Mouse (Mus musculus): ENCODE results near the gene Vars2.

Gene Vars2

GRCm38 (mm10) chr17:35691811-35692210 is 24.4 kb upstream of the Vars2 start:
- DNase-seq: no peak

- no peak for DNase-seq
These were observed 22.7 kb upstream of the Vars2 start for GRCm38 (mm10) chr17:35689936-35690645.

GRCm38 (mm10) chr17:35688347-35689175 is 21.2 kb upstream of the Vars2 start:
- no peak for DNase-seq

GRCm38 (mm10) chr17:35685061-35685460 is 17.7 kb upstream of the Vars2 start:
- DNase-seq: no peak

- DNase-seq: no peak
These were observed 14.6 kb upstream of the Vars2 start for GRCm38 (mm10) chr17:35681986-35682385.

- no peak for DNase-seq
These were observed 13.2 kb upstream of the Vars2 start for GRCm38 (mm10) chr17:35680591-35680990.

- peak; percentile 77 for DNase-seq
These were observed 6.1 kb upstream of the Vars2 start, which contains the start of gene Gtf2h4 for GRCm38 (mm10) chr17:35673416-35674035. Gene Gtf2h4, minus strand, starts transcription at chr17:35673739.

- DNase-seq: no peak
These were observed 5.1 kb upstream of the Vars2 start for GRCm38 (mm10) chr17:35672527-35672926.

GRCm38 (mm10) chr17:35671846-35672245 is 4.5 kb upstream of the Vars2 start:
- DNase-seq: no peak

- DNase-seq: no peak
These were observed 2.3 kb upstream of the Vars2 start for GRCm38 (mm10) chr17:35669731-35670130.

- peak; percentile 34 for DNase-seq
These were observed 538 bp downstream of the Vars2 start for GRCm38 (mm10) chr17:35666851-35667256.

- DNase-seq: no peak
These were observed 1.4 kb downstream of the Vars2 start for GRCm38 (mm10) chr17:35665957-35666515.

GRCm38 (mm10) chr17:35653086-35653485 is 14.3 kb downstream of the Vars2 start:
- DNase-seq: no peak

GRCm38 (mm10) chr17:35649429-35649828 is 18.0 kb downstream of the Vars2 start:
- DNase-seq: no peak

GRCm38 (mm10) chr17:35643609-35644236 is 23.7 kb downstream of the Vars2 start, which contains the start of gene Mucl3:
Gene Mucl3, minus strand, starts transcription at chr17:35643695.
- no peak for DNase-seq

GRCm38 (mm10) chr17:35639352-35639751 is 28.0 kb downstream of the Vars2 start:
- no peak for DNase-seq

GRCm38 (mm10) chr17:35638475-35639190 is 28.8 kb downstream of the Vars2 start:
- DNase-seq: peak; percentile 43

- no peak for DNase-seq
These were observed 31.0 kb downstream of the Vars2 start for GRCm38 (mm10) chr17:35636363-35636762.

GRCm38 (mm10) chr17:35635699-35636111 is 31.7 kb downstream of the Vars2 start:
- DNase-seq: peak; percentile 81

- no peak for DNase-seq
These were observed 32.2 kb downstream of the Vars2 start for GRCm38 (mm10) chr17:35635202-35635601.

GRCm38 (mm10) chr17:35633992-35634391 is 33.4 kb downstream of the Vars2 start:
- DNase-seq: peak; percentile 54

- DNase-seq: no peak
These were observed 40.9 kb downstream of the Vars2 start, which contains the start of gene Gm9573 for GRCm38 (mm10) chr17:35626537-35626936. Gene Gm9573, minus strand, starts transcription at chr17:35626637.
